Mouse (Mus musculus): ENCODE results near the gene Vmn2r23. TPM values are rescaled to one million over a fixed set of nuclear protein-coding genes. Genes with fewer than 3 reads are reported as not detected.
"Not testable (repeated sequence)": the region's sequence is repeated elsewhere in the genome, so short reads cannot be mapped to it uniquely, and the experiment has no call there.

The Vmn2r23 gene
- not detected in 2 replicates for polyA plus RNA-seq (2015; fragmentation: Nextera tagmentation; extraction: Ambion mirVana)

GRCm38 (mm10) chr6:123702370-123702769, at the start of gene Vmn2r23:
Gene Vmn2r23, plus strand, starts transcription at chr6:123702670.
- 72% methylated on average over 1 of the region's 1 CpGs for WGBS
- no peak within 1 kb of the TSS for H3K4me2 ChIP-seq
- ATAC-seq (ENCODE audit: insufficient number of reproducible peaks, insufficient read depth, low FRiP score, low TSS enrichment, low read depth): no peak

DNA sequence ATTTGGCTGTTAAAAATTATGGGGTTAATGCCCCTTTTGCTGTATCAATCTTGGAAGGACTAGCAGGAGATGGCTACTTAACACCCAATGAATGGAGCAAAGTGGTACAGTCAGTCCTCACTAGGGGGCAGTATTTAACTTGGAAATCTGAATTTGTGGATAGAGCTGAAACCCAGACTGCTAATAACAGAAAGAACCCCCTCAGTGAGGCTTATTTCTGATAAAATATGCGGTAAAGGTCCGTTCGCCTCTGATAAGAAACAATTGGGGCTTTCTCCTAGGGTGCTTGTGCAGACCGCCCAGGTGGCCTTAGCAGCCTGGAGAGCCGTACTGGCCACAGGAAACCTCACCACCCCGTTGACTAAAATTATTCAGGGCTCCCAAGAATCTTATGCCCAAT, 45.4 kb upstream of the Vmn2r23 start:
- ATAC-seq (ENCODE audit: insufficient number of reproducible peaks, insufficient read depth, low FRiP score, low TSS enrichment, low read depth): no peak
- 64% methylated on average over 6 of the region's 6 CpGs for WGBS
- Histone ChIP-seq H3K4me1 (no peaks in the 10 kb centered on the region), H3K9ac (no peak overlapping the region), H3K9me3 (no peaks in the 10 kb centered on the region), H3K4me3 (no peak overlapping the region), H3K36me3 (no peaks in the 10 kb centered on the region), H3K27ac (no peak overlapping the region), H3K27me3 (no peaks in the 10 kb centered on the region), H3K4me2 (no peak overlapping the region)

More at GRCm38 (mm10) chr6:123702370-123702769, at the start of gene Vmn2r23:
- no peaks in the 10 kb centered on the region for H3K9me3 ChIP-seq
- H3K36me3 ChIP-seq: no peaks in the 10 kb centered on the region
- no peak within 1 kb of the TSS for H3K9ac ChIP-seq
- H3K27ac ChIP-seq: no peak within 1 kb of the TSS
- H3K4me1 ChIP-seq: no peaks in the 10 kb centered on the region
- H3K4me3 ChIP-seq: no peak within 1 kb of the TSS
- H3K27me3 ChIP-seq: no peaks in the 10 kb centered on the region

GRCm38 (mm10) chr6:123696639-123697038, 5.8 kb upstream of the Vmn2r23 start:
- H3K27me3 ChIP-seq; H3K4me2 ChIP-seq; H3K36me3 ChIP-seq; H3K27ac ChIP-seq; H3K4me3 ChIP-seq; H3K4me1 ChIP-seq; H3K9me3 ChIP-seq; ATAC-seq (ENCODE audit: insufficient number of reproducible peaks, insufficient read depth, low FRiP score, low TSS enrichment, low read depth); H3K9ac ChIP-seq: not testable (repeated sequence)
- 14% methylated on average over 1 of the region's 1 CpGs for WGBS

GRCm38 (mm10) chr6:123697213-123697612, 5.3 kb upstream of the Vmn2r23 start:
- H3K9ac ChIP-seq: no peak overlapping the region
- H3K27me3 ChIP-seq: no peaks in the 10 kb centered on the region
- no peak for ATAC-seq (ENCODE audit: insufficient number of reproducible peaks, insufficient read depth, low FRiP score, low TSS enrichment, low read depth)
- no peaks in the 10 kb centered on the region for H3K4me1 ChIP-seq
- H3K36me3 ChIP-seq: no peaks in the 10 kb centered on the region
- H3K4me2 ChIP-seq: no peak overlapping the region
- H3K9me3 ChIP-seq: no peaks in the 10 kb centered on the region
- no peak overlapping the region for H3K4me3 ChIP-seq
- H3K27ac ChIP-seq: no peak overlapping the region

DNA sequence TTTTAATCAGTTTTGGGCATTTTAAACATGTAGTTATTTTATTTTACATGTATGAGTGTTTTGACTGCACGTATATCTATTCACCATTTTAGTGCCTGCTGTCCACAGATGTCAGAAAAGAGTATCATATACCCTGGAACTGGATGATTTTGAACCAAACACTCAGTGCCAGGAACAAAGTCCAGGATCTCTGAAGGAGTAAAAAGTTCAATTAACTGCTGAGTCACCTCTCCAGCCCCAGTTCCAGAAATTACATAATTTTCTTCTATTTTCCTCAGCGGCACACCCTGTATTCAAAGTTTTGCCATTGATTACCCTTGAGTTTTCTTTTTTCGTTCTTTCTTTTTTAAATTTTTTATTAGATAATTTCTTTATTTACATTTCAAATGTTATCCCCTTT, 67.6 kb downstream of the Vmn2r23 start:
- Histone ChIP-seq H3K9ac (no peak overlapping the region), H3K4me3 (no peak overlapping the region), H3K27ac (no peak overlapping the region), H3K9me3 (no peaks in the 10 kb centered on the region), H3K4me1 (no peaks in the 10 kb centered on the region), H3K27me3 (no peaks in the 10 kb centered on the region), H3K36me3 (no peaks in the 10 kb centered on the region), H3K4me2 (no peak overlapping the region)
- WGBS: 81% methylated on average over 3 of the region's 3 CpGs
- ATAC-seq (ENCODE audit: insufficient number of reproducible peaks, insufficient read depth, low FRiP score, low TSS enrichment, low read depth): no peak

DNA sequence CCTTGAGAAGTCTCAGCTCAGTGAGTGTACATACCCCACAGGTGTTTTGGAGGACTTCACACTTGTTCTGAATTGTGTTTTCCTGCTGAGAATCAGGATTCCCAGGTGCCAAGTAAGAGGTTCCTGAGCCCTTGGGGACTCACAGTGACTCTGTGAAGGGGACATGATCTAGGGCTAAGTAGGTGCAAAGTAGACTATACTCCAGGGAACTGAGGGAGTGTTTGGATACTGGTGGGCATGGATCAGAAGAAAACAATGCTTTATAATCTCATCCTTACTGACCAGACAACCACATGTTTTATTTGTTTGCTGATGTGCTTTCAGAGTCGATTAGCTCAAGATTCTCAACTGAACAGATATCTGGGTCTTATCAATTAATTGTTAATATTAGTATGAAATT, 76.1 kb downstream of the Vmn2r23 start, which contains the start of gene Vmn2r24:
Gene Vmn2r24, plus strand, starts transcription at position 301 of the 400 bp plus-strand sequence.
- no peak for ATAC-seq (ENCODE audit: insufficient number of reproducible peaks, insufficient read depth, low FRiP score, low TSS enrichment, low read depth)
- WGBS: 68% methylated on average over 1 of the region's 1 CpGs
- no peak within 1 kb of the TSS for H3K9ac ChIP-seq

DNA sequence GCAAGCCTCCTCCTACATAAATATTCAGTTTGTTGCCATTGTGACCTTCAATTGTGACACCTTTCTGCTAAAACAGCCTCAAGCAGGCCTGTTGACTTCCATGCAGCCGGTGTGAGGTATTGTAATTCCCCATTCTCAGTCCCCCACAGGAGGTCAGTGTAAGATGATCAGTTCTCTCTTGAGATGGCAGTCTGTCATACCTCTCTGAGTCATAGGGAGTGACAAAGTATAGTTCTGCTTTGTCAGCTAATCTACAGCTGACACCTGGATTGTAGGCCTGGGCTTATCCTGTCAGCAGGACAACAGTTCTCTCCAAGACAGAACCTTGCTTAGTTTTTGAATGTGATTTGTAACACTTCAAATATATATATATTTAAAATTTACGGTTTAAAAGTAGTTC, 82.4 kb downstream of the Vmn2r23 start:
- Histone ChIP-seq H3K9me3 (no peaks in the 10 kb centered on the region), H3K9ac (no peak overlapping the region), H3K27me3 (no peaks in the 10 kb centered on the region), H3K36me3 (no peaks in the 10 kb centered on the region), H3K4me2 (no peak overlapping the region), H3K27ac (no peak overlapping the region), H3K4me3 (no peak overlapping the region), H3K4me1 (no peaks in the 10 kb centered on the region)
- 69% methylated on average over 2 of the region's 2 CpGs for WGBS
- no peak for ATAC-seq (ENCODE audit: insufficient number of reproducible peaks, insufficient read depth, low FRiP score, low TSS enrichment, low read depth)

More for the DNA sequence above, 76.1 kb downstream of the Vmn2r23 start, which contains the start of gene Vmn2r24:
- Histone ChIP-seq H3K4me3 (no peak within 1 kb of the TSS), H3K4me2 (no peak within 1 kb of the TSS), H3K27ac (no peak within 1 kb of the TSS), H3K27me3 (no peaks in the 10 kb centered on the region), H3K4me1 (no peaks in the 10 kb centered on the region), H3K36me3 (no peaks in the 10 kb centered on the region), H3K9me3 (no peaks in the 10 kb centered on the region; the same call in 1 of the 2 replicates)

GRCm38 (mm10) chr6:123793746-123794145, 91.3 kb downstream of the Vmn2r23 start:
- Histone ChIP-seq H3K4me3 (no peak overlapping the region), H3K9me3 (no peaks in the 10 kb centered on the region), H3K4me2 (no peak overlapping the region), H3K27me3 (no peaks in the 10 kb centered on the region), H3K9ac (no peak overlapping the region), H3K36me3 (no peaks in the 10 kb centered on the region), H3K27ac (no peak overlapping the region), H3K4me1 (no peaks in the 10 kb centered on the region)
- no peak for ATAC-seq (ENCODE audit: insufficient number of reproducible peaks, insufficient read depth, low FRiP score, low TSS enrichment, low read depth)
- WGBS: 27% methylated on average over 9 of the region's 9 CpGs

Other genes starting within 250 kb of the Vmn2r23 start
- not detected in 2 replicates for gene Vmn2r21, start 169.3 kb upstream of the Vmn2r23 start, polyA plus RNA-seq (2015; fragmentation: Nextera tagmentation; extraction: Ambion mirVana)
- not detected in 2 replicates for gene Vmn2r22, start 51.9 kb upstream of the Vmn2r23 start, polyA plus RNA-seq (2015; fragmentation: Nextera tagmentation; extraction: Ambion mirVana)
- not detected in 2 replicates for gene Vmn2r24, start 76.2 kb downstream of the Vmn2r23 start, polyA plus RNA-seq (2015; fragmentation: Nextera tagmentation; extraction: Ambion mirVana)
- not detected in 2 replicates for gene Vmn2r25, start 150.8 kb downstream of the Vmn2r23 start, polyA plus RNA-seq (2015; fragmentation: Nextera tagmentation; extraction: Ambion mirVana)